Comparison of ENCODE assay signal across 8 mouse cellular contexts in the genomic region with DNA sequence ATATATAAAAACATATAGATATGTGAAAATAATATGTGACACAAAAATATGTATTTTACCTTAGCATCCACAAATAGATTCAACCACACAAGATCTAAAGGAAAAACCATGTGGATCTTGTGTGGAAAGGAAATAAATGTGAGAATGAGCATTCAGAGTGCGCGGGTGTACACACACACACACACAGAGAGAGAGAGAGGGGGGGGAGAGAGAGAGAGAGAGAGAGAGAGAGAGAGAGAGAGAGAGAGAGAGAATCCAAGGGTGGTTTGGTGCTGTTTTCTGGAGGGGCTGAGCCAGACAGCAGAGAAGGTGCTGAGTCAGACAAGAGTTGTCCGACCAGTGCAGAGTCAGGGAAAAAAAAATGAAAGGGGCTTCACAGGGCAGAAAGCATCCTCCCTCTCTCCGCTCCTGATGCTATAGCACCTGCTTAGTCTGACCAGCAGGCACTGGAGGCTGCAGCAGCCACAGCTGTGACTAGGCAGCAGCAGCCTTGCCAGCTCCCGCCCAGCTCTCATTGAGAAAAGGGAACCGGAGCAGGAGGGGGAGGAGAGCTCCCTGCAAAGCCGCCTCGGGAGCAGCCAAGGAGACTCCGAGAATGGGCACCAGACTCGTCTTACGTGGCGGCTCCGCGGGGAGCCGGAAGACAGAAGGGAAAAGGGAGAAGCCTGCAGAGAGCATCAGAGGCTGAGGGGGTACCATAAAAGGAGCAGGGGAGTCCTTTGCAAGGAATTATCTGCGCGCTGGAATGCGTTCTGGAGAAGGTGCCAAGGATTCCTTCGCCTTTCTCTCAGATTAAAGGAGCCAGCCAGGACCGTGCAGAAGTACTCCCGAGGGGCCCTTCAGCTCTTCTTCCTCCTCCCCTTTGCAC.
DNase-seq lines count a peak whose midpoint lies in the region; ATAC-seq lines count a peak whose summit lies in the region.

No protein-coding gene starts in this region.

- peak overlapping the region; percentile 81 for H3K27ac ChIP-seq in embryonic facial prominence, embryonic 13.5 days
- peak overlapping the region; percentile 62 for H3K27ac ChIP-seq in limb, embryonic 10.5 days
- no peak overlapping the region for H3K27ac ChIP-seq in midbrain, embryonic 11.5 days (ENCODE audit: low read depth, low read length)
- H3K27ac ChIP-seq in stomach, embryonic 14.5 days (ENCODE audit: low read length) = peak overlapping the region; percentile 68

- WGBS in embryonic facial prominence, embryonic 13.5 days = under 1% methylated on average over 21 of the region's 21 CpGs
- WGBS in limb, embryonic 10.5 days = under 1% methylated on average over 21 of the region's 21 CpGs
- WGBS in midbrain, embryonic 11.5 days = under 1% methylated on average over 21 of the region's 21 CpGs
- 1% methylated on average over 21 of the region's 21 CpGs for WGBS in stomach, embryonic 14.5 days

- no peaks in the 10 kb centered on the region for H3K9me3 ChIP-seq in embryonic facial prominence, embryonic 13.5 days
- H3K9me3 ChIP-seq in limb, embryonic 10.5 days (replicated peaks) = no peaks in the 10 kb centered on the region
- H3K9me3 ChIP-seq in midbrain, embryonic 11.5 days (ENCODE audit: control insufficient read depth, low read length) = no peaks in the 10 kb centered on the region
- no peaks in the 10 kb centered on the region for H3K9me3 ChIP-seq in stomach, embryonic 14.5 days (ENCODE audit: control insufficient read depth, low read depth, low read length)

- H3K27me3 ChIP-seq in embryonic facial prominence, embryonic 13.5 days = peaks cover 4% of the 10 kb centered on the region
- H3K27me3 ChIP-seq in limb, embryonic 10.5 days (ENCODE audit: low read depth, poor library complexity, severe bottlenecking) = peaks cover 6% of the 10 kb centered on the region; the same call in 1 of the 2 replicates
- no peaks in the 10 kb centered on the region for H3K27me3 ChIP-seq in midbrain, embryonic 11.5 days (ENCODE audit: control insufficient read depth, insufficient read depth, low read length)
- H3K27me3 ChIP-seq in stomach, embryonic 14.5 days (ENCODE audit: control insufficient read depth, insufficient read depth, low read length) = no peaks in the 10 kb centered on the region

- peaks cover 33% of the 10 kb centered on the region for H3K4me1 ChIP-seq in embryonic facial prominence, embryonic 13.5 days
- peaks cover 20% of the 10 kb centered on the region for H3K4me1 ChIP-seq in limb, embryonic 10.5 days
- H3K4me1 ChIP-seq in midbrain, embryonic 11.5 days (ENCODE audit: control insufficient read depth, insufficient read depth, low read length) = peaks cover 14% of the 10 kb centered on the region; the same call in 1 of the 2 replicates
- H3K4me1 ChIP-seq in stomach, embryonic 14.5 days (ENCODE audit: control insufficient read depth, insufficient read depth, low read length) = peaks cover 21% of the 10 kb centered on the region

- H3K4me2 ChIP-seq in embryonic facial prominence, embryonic 13.5 days = peak overlapping the region; percentile 72
- H3K4me2 ChIP-seq in midbrain, embryonic 11.5 days = peak overlapping the region; percentile 73
- H3K4me2 ChIP-seq in stomach, embryonic 14.5 days (replicated peaks; ENCODE audit: low read depth, low read length) = peak overlapping the region; percentile 62

- H3K36me3 ChIP-seq in embryonic facial prominence, embryonic 13.5 days = no peaks in the 10 kb centered on the region
- no peaks in the 10 kb centered on the region for H3K36me3 ChIP-seq in limb, embryonic 10.5 days
- H3K36me3 ChIP-seq in midbrain, embryonic 11.5 days (ENCODE audit: control insufficient read depth, insufficient read depth, low read length) = no peaks in the 10 kb centered on the region
- H3K36me3 ChIP-seq in stomach, embryonic 14.5 days (ENCODE audit: control insufficient read depth, insufficient read depth, low read length) = no peaks in the 10 kb centered on the region

- peak; percentile 93 for DNase-seq in brain, adult 2 months (ENCODE audit: low read depth, low spot score)
- DNase-seq in heart, adult 8-10 months (ENCODE audit: low spot score) = peak; percentile 55
- peak; percentile 88 to 91 for DNase-seq in kidney, adult 8-10 months
- DNase-seq in limb, embryonic 10.5 days (ENCODE audit: low spot score) = peak; percentile 65
- peak; percentile 94 for DNase-seq in midbrain, embryonic 11.5 days (ENCODE audit: low spot score, missing footprints)
- DNase-seq in T-cell, adult 2 months (ENCODE audit: low spot score) = no peak

- peak overlapping the region; percentile 64 for H3K9ac ChIP-seq in embryonic facial prominence, embryonic 13.5 days
- peak overlapping the region; percentile 55 for H3K9ac ChIP-seq in midbrain, embryonic 11.5 days (ENCODE audit: low read length)
- 0 out of 2 replicates have a peak overlapping the region, but pooled peaks have one; percentile 21 for H3K9ac ChIP-seq in stomach, embryonic 14.5 days (replicated peaks; ENCODE audit: low read depth, low read length)

- peak; percentile 75 for ATAC-seq in embryonic facial prominence, embryonic 13.5 days (ENCODE audit: insufficient number of reproducible peaks, insufficient read depth, low FRiP score, low TSS enrichment, low read depth)
- peak; percentile 95 for ATAC-seq in midbrain, embryonic 11.5 days (ENCODE audit: low FRiP score)
- ATAC-seq in stomach, embryonic 14.5 days (ENCODE audit: insufficient number of reproducible peaks, insufficient read depth, low FRiP score, low read depth) = peak; percentile 88

- H3K4me3 ChIP-seq in embryonic facial prominence, embryonic 13.5 days = peak overlapping the region; percentile 44
- H3K4me3 ChIP-seq in limb, embryonic 10.5 days = peak overlapping the region; percentile 52
- H3K4me3 ChIP-seq in midbrain, embryonic 11.5 days (ENCODE audit: low read depth, low read length) = peak overlapping the region; percentile 38
- peak overlapping the region; percentile 31 for H3K4me3 ChIP-seq in stomach, embryonic 14.5 days (ENCODE audit: low read depth, low read length)
